Mouse (Mus musculus) liver, adult 10 weeks (tissue): ENCODE data around the gene Olfr1258. TPM values are rescaled to one million over a fixed set of nuclear protein-coding genes. Genes with fewer than 3 reads are reported as not detected.

Source experiments
- polyA plus RNA-seq: library from polyadenylated mRNA; stranded (reverse); fragments of 350-450 nt; fragmentation: Illumina TruSeq; extraction: RNeasy Lipid Tissue Mini Kit (QIAGEN cat#74804); gene quantifications from one replicate; pipeline ENCODE4 v1.2.3, GENCODE M21; 2014; ENCODE audit warnings: low read depth, low replicate concordance

Olfr1258 gene
- not detected for polyA plus RNA-seq

DNA sequence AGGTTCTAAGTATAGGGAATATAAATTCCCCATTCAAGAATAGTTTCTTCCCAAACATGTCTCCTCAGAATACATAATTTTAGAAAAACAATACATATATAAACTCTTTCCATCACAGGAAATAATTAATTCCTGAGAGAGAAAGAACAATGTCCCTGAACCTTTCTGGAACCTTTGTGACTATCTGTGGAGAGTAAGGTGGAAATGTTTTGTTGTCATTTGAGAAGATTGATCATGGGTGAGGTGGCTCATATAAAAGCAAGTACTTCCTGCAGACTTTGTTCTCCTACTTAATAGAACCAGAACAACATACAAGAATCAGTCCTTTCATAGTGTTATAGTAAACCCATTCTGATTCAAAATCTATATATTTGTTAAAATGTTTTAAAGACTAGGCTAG lies at the start of gene Olfr1258:
Gene Olfr1258 (plus strand): TSS at position 301 of the 400 bp plus-strand sequence.

GRCm38 (mm10) chr2:89878137-89878536 lies 49.0 kb upstream of the Olfr1258 start, which contains the start of gene Olfr1257:
Gene Olfr1257, plus strand, starts transcription at chr2:89878437.

GRCm38 (mm10) chr2:89948564-89948963 lies 21.5 kb downstream of the Olfr1258 start, which contains the start of gene Olfr1259:
Gene Olfr1259, minus strand, starts transcription at chr2:89948664.

GRCm38 (mm10) chr2:89974184-89974583 lies 47.1 kb downstream of the Olfr1258 start, which contains the start of gene Olfr1260:
Gene Olfr1260, plus strand, starts transcription at chr2:89974340.

Other genes with a start within 250 kb of the Olfr1258 start
- not detected for gene Olfr1252, start 202.3 kb upstream of the Olfr1258 start, polyA plus RNA-seq
- gene Olfr1253, start 170.2 kb upstream of the Olfr1258 start, polyA plus RNA-seq: not detected
- gene Olfr1254, start 133.7 kb upstream of the Olfr1258 start, polyA plus RNA-seq: not detected
- not detected for gene Olfr1255, start 115.3 kb upstream of the Olfr1258 start, polyA plus RNA-seq
- gene Olfr1256, start 85.8 kb upstream of the Olfr1258 start, polyA plus RNA-seq: not detected
- gene Olfr48, start 79.1 kb upstream of the Olfr1258 start, polyA plus RNA-seq: not detected
- not detected for gene Olfr1257, start 48.9 kb upstream of the Olfr1258 start, polyA plus RNA-seq
- gene Olfr1259, start 21.4 kb downstream of the Olfr1258 start, polyA plus RNA-seq: not detected
- not detected for gene Olfr1260, start 47.0 kb downstream of the Olfr1258 start, polyA plus RNA-seq
- gene Olfr1261, start 63.9 kb downstream of the Olfr1258 start, polyA plus RNA-seq: not detected
- gene Olfr1262, start 72.8 kb downstream of the Olfr1258 start, polyA plus RNA-seq: not detected
- not detected for gene Olfr1263, start 84.8 kb downstream of the Olfr1258 start, polyA plus RNA-seq
- not detected for gene Olfr1264, start 98.3 kb downstream of the Olfr1258 start, polyA plus RNA-seq
- gene Olfr1265, start 108.0 kb downstream of the Olfr1258 start, polyA plus RNA-seq: not detected
- gene Olfr140, start 136.3 kb downstream of the Olfr1258 start, polyA plus RNA-seq: not detected
- gene Olfr1269, start 194.1 kb downstream of the Olfr1258 start, polyA plus RNA-seq: not detected
- not detected for gene Olfr32, start 215.0 kb downstream of the Olfr1258 start, polyA plus RNA-seq
- not detected for gene Olfr1270, start 225.8 kb downstream of the Olfr1258 start, polyA plus RNA-seq